Mouse (Mus musculus) CH12.LX (cell line): ENCODE data around the gene 1700019D03Rik.
"Not testable (repeated sequence)": the region's sequence is repeated elsewhere in the genome, so short reads cannot be mapped to it uniquely, and the experiment has no call there.

Experiments used
- CHD1 ChIP-seq: IDR thresholded peaks from 2 replicates; pipeline ENCODE4 v1.6.1; 2012; ENCODE audit warnings: low read depth, low read length, improper control_type of control experiment, inconsistent platforms
- CTCF ChIP-seq, 2 experiments: IDR thresholded peaks in 1 of 2; conservative IDR thresholded peaks in 1 of 2; 2 replicates each; pipeline ENCODE4 v1.5.1; 2011 to 2012; ENCODE audit warnings: low read depth in 2 of 2, low read length in 2 of 2, improper control_type of control experiment in 1 of 2, inconsistent platforms in 1 of 2, mild to moderate bottlenecking in 1 of 2, moderate library complexity in 1 of 2
- HCFC1 ChIP-seq: IDR thresholded peaks from 2 replicates; pipeline ENCODE4 v1.6.1; 2012; ENCODE audit warnings: low read depth, mild to moderate bottlenecking, inconsistent platforms, low read length, improper control_type of control experiment
- MAX ChIP-seq: IDR thresholded peaks from 2 replicates; pipeline ENCODE4 v1.6.1; 2011; ENCODE audit warnings: low read length, improper control_type of control experiment
- MYC ChIP-seq: IDR thresholded peaks from 2 replicates; pipeline ENCODE4 v1.6.1; 2011; ENCODE audit warnings: low read depth, mild to moderate bottlenecking, improper control_type of control experiment, low read length
- NELFE ChIP-seq: IDR thresholded peaks from 2 replicates; pipeline ENCODE4 v1.6.1; 2011; ENCODE audit warnings: low read depth, low read length, improper control_type of control experiment
- POLR2A ChIP-seq: IDR thresholded peaks from 2 replicates; pipeline ENCODE4 v1.6.1; 2011; ENCODE audit warnings: low read depth, mild to moderate bottlenecking, improper control_type of control experiment, low read length
- RAD21 ChIP-seq: IDR thresholded peaks from 2 replicates; pipeline ENCODE4 v1.6.1; 2011; ENCODE audit warnings: low read depth, mild to moderate bottlenecking, low read length, improper control_type of control experiment, moderate library complexity
- SMC3 ChIP-seq: IDR thresholded peaks from 2 replicates; pipeline ENCODE4 v1.6.1; 2011; ENCODE audit warnings: low read depth, low read length, improper control_type of control experiment
- UBTF ChIP-seq: IDR thresholded peaks from 2 replicates; pipeline ENCODE4 v1.6.1; 2012; ENCODE audit warnings: low read depth, mild to moderate bottlenecking, inconsistent platforms, low read length, improper control_type of control experiment, moderate library complexity

GRCm38 (mm10) chr1:52924482-52924881 lies 95.5 kb downstream of the 1700019D03Rik start:
- not testable (repeated sequence) for TF ChIP-seq POLR2A; CTCF (conservative IDR thresholded peaks at IDR 0.05 in 1 of 2, IDR thresholded peaks at IDR 0.05 in 1 of 2; ENCODE audit: low read depth in 2 of 2, low read length in 2 of 2); RAD21; CHD1; SMC3; UBTF; MAX; HCFC1; MYC; NELFE
